Mouse (Mus musculus) CD4-positive, CD25-positive, alpha-beta regulatory T cell, adult 4 months (primary cell): ENCODE results near the gene Mst1. TPM values are rescaled to one million over a fixed set of nuclear protein-coding genes. Genes with fewer than 3 reads are reported as not detected.
A peak's percentile ranks its signal among the peaks of the same experiment; 100 is the strongest.

Experiments used
- ATAC-seq: one replicate; pipeline ENCODE4 v1.8.0; 2017
- polyA plus RNA-seq, 2 experiments: library from polyadenylated mRNA; unstranded; fragments of 100-300 nt; shearing (Covaris generic); gene quantifications; one replicate each; pipeline ENCODE4 v1.2.1; 2017

Gene Mst1
- polyA plus RNA-seq, result 1 to 10 TPM; 1.4 to 1.5 TPM

- ATAC-seq, result no peak
These were observed at the start of gene Mst1 for GRCm38 (mm10) chr9:108080168-108080567. Gene Mst1, plus strand, starts transcription at chr9:108080436.

- ATAC-seq, result no peak
These were observed 48.1 kb upstream of the Mst1 start for GRCm38 (mm10) chr9:108032126-108032525.

- peak; percentile 87 for ATAC-seq
These were observed 44.7 kb upstream of the Mst1 start for GRCm38 (mm10) chr9:108035331-108036156.

- ATAC-seq, result no peak
These were observed 35.3 kb upstream of the Mst1 start for GRCm38 (mm10) chr9:108044751-108045492.

- no peak for ATAC-seq
These were observed 33.7 kb upstream of the Mst1 start for GRCm38 (mm10) chr9:108046582-108046981.

GRCm38 (mm10) chr9:108047601-108048565 is 32.4 kb upstream of the Mst1 start:
- no peak for ATAC-seq

GRCm38 (mm10) chr9:108048566-108048955 is 31.7 kb upstream of the Mst1 start:
- no peak for ATAC-seq

- peak; percentile 90 for ATAC-seq
These were observed 31.2 kb upstream of the Mst1 start, which contains the start of gene Gmppb for GRCm38 (mm10) chr9:108049016-108049455. Gene Gmppb, plus strand, starts transcription at chr9:108049242.

GRCm38 (mm10) chr9:108049561-108050251 is 30.5 kb upstream of the Mst1 start:
- ATAC-seq, result peak; percentile 12

- no peak for ATAC-seq
These were observed 28.9 kb upstream of the Mst1 start for GRCm38 (mm10) chr9:108051184-108051930.

- no peak for ATAC-seq
These were observed 28.4 kb upstream of the Mst1 start for GRCm38 (mm10) chr9:108051931-108052220.

- ATAC-seq, result no peak
These were observed 27.8 kb upstream of the Mst1 start for GRCm38 (mm10) chr9:108052411-108052810.

- ATAC-seq, result peak; percentile 78
These were observed 27.2 kb upstream of the Mst1 start, which contains the start of gene Amigo3 for GRCm38 (mm10) chr9:108052885-108053664. Gene Amigo3, plus strand, starts transcription at chr9:108053159.

GRCm38 (mm10) chr9:108053665-108054225 is 26.5 kb upstream of the Mst1 start:
- no peak for ATAC-seq

GRCm38 (mm10) chr9:108054331-108055040 is 25.8 kb upstream of the Mst1 start:
- no peak for ATAC-seq

GRCm38 (mm10) chr9:108055061-108055460 is 25.2 kb upstream of the Mst1 start:
- ATAC-seq, result no peak

GRCm38 (mm10) chr9:108055661-108056237 is 24.5 kb upstream of the Mst1 start:
- no peak for ATAC-seq

- ATAC-seq, result no peak
These were observed 23.6 kb upstream of the Mst1 start for GRCm38 (mm10) chr9:108056361-108057261.
